Mouse (Mus musculus): Measurements from ENCODE around the gene Dtd1. TPM values are rescaled to one million over a fixed set of nuclear protein-coding genes. Genes with fewer than 3 reads are reported as not detected.

Dtd1 gene
- total RNA-seq, 1 experiment from 2014 or later = 14.8 TPM

DNA sequence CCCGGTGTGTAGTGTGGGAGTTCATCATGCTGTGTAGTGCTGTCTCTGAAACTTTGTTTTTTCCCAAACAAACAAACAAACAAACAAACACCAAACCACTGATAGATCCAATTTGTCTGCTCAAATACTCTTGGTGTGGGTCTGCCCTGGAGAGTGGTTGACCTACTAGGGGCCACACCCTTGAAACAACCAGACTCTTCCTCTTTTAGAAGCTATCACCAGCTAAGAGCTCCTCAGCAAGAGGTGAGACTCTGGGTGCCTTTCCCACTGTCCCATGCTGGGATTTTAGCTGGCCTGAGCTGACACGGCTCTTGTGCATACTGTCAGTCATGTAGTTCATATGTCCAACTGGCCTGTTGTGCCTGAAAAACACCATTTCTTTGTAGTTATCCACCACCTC is 145.6 kb downstream of the Dtd1 start:
- no peak for ATAC-seq (replicated peaks; ENCODE audit: insufficient number of reproducible peaks, low FRiP score, low TSS enrichment, poor library complexity, severe bottlenecking)

DNA sequence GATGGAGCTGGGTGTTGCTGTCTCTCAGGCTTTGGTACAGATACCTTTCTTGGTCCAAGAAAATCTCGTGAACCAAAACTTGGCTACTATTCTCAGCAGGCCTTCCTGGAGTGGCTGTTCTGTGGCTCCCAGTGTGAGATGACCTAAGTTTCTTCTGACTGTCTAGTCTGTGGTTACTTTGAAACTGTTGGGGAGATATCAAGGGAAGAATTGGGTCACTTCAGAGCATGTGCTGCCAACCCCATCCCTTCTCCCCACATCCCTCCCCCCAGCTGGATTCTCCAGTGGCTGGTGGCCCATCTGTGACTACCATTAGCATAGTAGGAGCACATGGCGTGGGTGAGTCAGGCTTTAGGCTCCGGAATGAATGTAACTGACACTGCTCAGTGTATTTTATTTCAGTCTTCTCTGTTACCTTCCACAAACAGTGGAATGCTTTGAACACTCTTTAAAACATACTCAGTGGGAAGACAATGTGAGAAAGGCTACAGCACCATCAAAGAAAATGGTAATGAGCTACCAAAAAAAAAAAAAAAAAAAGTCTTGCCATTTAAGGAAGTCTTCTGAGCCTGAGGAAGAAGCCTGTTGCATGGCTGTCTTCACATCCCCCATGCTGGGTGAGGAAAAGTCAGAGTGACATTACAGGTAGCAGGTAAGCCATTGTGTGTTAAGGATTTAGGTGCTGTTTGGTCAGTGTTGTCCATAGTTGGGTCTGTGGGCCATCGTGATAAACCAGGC is 146.5 kb downstream of the Dtd1 start:
- ATAC-seq (replicated peaks; ENCODE audit: insufficient number of reproducible peaks, low FRiP score, low TSS enrichment, poor library complexity, severe bottlenecking) = no peak

DNA sequence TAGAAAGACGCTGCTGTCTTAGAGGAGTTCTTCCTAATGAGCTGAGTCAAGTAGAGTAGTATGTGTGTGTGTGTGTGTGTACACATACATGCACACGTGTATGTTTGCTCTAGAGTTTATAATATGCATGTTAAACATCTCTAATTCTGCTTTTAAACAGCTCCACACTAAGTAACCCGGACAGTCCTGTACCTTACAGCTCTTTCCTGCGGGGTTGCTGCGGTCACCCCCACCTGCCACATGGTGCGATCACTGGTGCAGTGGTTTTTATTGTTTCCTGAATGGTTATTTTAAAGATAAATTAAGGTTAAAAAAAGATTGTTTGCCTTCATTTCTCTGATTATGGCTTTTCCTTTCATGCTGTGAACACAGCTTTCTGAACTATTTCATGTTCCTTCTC is 153.9 kb downstream of the Dtd1 start:
- no peak for ATAC-seq (replicated peaks; ENCODE audit: insufficient number of reproducible peaks, low FRiP score, low TSS enrichment, poor library complexity, severe bottlenecking)

DNA sequence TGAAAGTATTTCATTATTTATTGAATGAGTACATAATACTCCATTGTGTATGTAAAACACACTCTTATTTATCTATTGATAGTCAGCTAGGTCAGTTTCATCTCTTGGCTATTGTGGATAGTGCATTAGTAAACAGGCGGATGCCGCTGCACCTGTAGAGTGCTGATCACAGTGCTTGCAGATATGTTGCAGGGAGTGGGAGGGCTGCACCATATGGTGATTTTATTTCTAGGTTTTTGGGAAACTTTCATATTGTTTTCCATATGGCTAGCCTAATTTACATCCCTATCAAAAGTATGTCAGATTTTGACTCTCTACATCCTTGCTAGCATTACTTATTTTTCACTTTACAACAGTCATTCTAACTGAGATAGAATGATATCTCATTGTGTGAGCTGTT is 155.3 kb downstream of the Dtd1 start:
- ATAC-seq (replicated peaks; ENCODE audit: insufficient number of reproducible peaks, low FRiP score, low TSS enrichment, poor library complexity, severe bottlenecking) = no peak

DNA sequence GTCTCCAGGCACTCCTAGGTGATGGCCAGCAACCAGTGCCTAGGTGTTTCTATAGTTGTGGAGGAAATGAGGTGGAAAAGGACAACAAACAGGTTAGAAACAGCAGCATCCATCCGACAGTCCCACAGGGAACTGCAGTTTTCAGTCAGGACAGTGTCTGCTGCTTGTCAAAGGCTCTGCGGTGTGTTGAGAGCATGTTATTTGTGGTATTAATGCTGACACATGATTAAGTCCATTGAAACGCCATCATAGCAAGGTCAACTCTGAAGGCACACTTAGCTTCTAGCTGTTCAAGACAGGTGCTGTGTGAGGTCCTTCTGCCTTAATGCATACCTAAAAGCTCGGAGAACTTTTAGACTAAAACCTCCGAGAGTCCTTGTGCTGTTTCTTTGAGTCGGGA is 161.0 kb downstream of the Dtd1 start:
- ATAC-seq (replicated peaks; ENCODE audit: insufficient number of reproducible peaks, low FRiP score, low TSS enrichment, poor library complexity, severe bottlenecking) = no peak

DNA sequence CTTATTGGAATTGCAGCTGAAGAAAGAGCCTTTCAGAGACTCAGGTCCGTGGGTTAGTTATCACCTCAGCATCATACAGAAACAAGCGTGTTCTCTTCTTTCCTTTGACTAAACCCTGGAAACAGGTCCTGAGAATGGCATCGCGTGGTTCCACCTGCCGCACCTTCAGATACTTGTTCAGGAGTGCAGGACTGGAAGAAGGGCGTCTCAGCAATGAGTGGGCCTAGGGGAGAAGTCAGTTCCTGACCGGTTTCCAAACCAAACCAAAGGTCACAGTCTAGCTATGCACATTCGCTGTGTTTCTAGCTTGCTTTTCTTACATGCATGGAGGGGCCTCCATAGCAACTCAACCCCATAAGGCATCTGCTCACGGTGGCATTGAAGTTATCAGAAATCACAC is 164.0 kb downstream of the Dtd1 start:
- no peak for ATAC-seq (replicated peaks; ENCODE audit: insufficient number of reproducible peaks, low FRiP score, low TSS enrichment, poor library complexity, severe bottlenecking)

DNA sequence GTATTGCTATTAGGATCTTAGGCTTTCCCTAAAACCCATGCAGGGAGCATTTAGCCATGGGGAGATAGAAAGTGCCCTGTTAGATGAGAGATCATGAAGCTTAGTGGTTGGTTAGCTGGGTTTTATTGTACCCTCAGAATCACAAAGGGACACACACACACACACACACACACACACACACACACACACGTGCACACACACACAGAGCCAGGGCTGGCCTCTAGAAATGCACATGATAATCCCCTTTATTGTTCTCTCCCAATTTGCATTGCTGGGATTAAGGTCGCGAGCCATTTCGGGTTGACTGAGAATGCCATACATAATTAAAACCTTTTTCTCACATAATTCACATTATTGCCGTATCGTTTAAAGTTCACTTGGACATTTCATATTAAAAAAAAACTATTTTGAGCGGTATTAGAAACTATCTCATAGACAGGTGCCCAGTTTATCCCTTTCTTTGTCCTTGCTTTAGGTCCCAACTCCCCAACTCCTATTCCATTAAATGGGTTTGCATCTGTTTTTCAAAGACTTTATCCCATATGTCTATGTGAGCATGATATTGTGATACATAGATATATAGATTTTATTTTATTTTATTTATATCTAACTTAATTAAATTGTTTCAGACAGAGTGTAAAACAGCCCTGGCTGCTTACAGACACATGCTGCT is 164.6 kb downstream of the Dtd1 start:
- ATAC-seq (replicated peaks; ENCODE audit: insufficient number of reproducible peaks, low FRiP score, low TSS enrichment, poor library complexity, severe bottlenecking) = no peak

DNA sequence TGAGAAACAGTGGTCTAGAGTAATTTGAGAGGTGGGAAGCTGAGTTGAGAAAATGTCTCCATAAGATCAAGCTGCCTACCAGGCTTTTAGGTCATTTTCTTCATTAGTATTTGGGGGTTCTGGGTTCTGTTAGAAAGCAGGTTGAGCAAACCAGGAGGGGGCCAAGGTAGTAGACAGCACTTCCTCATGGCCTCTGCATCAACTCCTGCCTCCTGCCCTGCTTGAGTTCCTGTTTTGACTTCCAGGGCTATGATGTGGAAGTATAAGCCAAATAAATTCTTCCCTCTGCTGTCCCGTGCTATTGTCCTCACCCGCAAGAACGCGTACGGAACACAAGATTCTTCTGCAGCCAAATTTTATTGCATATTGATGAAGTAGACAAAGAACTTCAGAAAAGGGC is 165.5 kb downstream of the Dtd1 start:
- ATAC-seq (replicated peaks; ENCODE audit: insufficient number of reproducible peaks, low FRiP score, low TSS enrichment, poor library complexity, severe bottlenecking) = no peak

DNA sequence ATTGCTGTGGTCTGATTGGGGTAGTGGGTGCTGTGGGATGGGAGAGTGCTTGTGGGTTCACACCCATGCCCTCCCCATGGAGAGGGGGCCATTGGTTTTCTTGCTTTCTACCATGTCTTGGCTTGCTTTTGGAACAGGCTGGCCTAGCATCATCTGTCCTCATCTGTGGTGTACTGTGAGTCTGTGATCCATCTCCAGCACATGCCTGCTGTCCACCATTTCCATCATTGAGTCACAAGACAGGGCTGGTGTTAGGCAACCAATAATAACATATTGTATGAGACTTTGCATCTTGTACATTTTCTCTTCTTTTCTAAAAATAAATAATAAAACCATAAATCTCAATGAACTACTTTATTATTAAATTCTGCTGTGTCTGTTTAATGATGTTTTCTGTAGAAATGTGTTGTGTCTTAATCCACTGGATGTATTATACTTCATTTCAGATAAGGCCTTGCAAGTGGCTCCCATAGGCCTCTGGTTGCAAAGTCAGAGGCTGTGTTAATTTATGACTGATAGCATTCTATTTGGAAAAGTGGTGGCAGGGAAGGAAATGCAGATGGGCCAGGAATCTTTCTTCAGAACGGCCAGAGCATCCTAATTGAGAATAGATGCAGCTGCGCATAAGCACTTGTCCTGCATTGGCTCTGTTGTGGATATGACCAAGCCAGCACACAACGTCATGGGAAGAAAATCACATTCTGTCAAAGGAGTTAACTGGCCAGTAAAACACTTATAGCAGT is 168.8 kb downstream of the Dtd1 start:
- ATAC-seq (replicated peaks; ENCODE audit: insufficient number of reproducible peaks, low FRiP score, low TSS enrichment, poor library complexity, severe bottlenecking) = no peak

DNA sequence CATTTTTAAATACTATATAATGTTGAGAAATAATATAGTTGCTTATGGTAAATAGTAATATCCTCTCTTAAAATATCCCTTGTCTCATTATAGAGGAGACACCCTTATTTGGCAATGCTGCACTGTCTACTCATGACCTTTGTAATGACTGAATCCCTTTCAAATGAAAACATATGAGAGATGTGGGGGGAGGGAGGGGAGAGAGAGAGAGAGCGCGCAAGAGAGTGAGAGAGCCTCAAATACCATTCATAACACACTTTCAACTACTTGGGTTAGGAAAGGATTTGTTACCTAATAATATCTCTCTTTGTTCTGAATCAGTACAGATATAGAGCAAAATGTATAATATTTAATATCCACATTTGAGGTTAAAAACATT is 169.4 kb downstream of the Dtd1 start:
- no peak for ATAC-seq (replicated peaks; ENCODE audit: insufficient number of reproducible peaks, low FRiP score, low TSS enrichment, poor library complexity, severe bottlenecking)

DNA sequence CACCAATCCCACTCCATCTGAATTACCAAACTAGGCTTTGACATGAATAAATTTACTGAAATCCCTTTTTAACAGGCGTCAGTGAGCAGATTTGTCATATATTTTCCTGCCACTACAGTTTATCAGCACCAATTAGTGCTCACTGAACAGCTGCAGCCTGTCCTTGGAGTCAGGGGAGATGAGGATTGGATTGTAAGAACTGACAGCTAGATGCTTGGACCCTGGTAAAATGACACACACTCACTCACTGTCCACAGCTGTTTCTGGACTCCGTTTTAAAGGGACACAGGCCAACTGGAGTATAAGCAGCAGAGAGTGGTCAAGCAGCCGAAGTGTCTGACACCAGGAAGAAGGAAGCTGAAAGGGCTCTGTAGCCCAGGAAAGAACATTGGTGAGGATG is 169.9 kb downstream of the Dtd1 start:
- ATAC-seq (replicated peaks; ENCODE audit: insufficient number of reproducible peaks, low FRiP score, low TSS enrichment, poor library complexity, severe bottlenecking) = no peak

DNA sequence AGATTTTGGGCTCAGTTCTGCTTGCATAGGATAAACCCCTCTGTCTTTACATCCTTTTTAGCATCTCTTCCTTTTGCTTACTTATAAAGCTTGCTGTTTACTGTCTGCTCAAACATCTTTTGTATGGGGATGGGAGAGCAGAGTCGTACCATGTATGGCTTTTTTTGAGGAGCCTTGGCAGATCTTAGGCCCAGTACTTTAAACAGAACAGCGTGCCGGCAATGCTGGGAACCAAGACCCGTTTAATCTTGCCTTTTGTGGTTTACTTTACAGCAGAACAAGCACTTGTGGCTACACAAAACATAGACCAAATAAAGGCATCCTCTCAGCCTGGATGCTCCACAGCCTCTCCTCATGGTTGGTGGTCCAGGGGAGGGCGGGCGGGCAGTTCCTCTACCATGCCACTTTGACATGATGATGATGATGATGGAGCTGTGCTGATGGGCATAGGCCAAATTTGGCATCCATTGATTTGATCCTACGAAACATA is 170.8 kb downstream of the Dtd1 start:
- no peak for ATAC-seq (replicated peaks; ENCODE audit: insufficient number of reproducible peaks, low FRiP score, low TSS enrichment, poor library complexity, severe bottlenecking)

DNA sequence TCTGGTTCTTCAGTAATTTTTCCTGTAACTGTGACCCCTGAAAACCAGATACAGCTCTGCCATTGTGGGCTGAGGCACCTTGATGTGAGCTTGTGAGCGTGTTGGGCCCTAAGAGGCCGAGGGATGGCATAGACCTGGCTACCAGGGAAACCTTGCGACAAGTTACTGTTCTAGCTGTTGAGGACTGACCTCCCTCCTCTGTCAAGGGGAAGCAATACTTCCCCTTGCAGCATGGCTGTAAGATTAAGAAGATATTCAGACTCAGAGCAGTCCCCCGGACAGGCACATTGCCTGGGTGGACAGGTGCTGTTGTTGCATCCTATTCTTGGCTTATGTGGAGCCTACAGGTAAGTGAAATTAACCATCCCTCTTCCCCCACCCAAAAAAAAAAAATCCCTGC is 172.1 kb downstream of the Dtd1 start:
- ATAC-seq (replicated peaks; ENCODE audit: insufficient number of reproducible peaks, low FRiP score, low TSS enrichment, poor library complexity, severe bottlenecking) = no peak

DNA sequence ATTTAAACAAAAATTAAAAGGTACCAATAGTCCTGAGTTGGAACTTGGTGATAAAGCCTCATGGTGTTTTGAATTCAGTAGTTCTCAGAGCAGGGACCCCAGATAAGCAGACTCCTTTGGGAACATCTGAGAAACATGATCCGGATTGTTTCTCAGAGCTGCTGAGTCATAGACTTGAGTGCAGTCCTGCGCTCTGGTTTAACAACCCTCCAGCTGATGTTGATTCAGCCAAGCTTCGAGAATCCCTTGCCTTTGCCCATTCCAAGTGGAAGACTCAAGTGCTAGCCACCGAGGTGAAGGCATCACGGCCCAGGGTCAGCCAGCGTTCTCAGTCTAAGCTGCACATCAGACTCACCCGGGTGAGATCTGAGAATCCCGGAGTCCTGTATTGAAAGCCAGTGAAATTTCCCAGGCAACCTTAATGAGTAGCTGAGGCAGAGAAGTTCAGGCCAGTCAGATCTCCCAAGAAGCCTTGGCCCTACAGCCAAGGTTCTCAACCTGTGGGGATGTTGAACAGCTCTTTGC is 175.0 kb downstream of the Dtd1 start:
- ATAC-seq (replicated peaks; ENCODE audit: insufficient number of reproducible peaks, low FRiP score, low TSS enrichment, poor library complexity, severe bottlenecking) = no peak

DNA sequence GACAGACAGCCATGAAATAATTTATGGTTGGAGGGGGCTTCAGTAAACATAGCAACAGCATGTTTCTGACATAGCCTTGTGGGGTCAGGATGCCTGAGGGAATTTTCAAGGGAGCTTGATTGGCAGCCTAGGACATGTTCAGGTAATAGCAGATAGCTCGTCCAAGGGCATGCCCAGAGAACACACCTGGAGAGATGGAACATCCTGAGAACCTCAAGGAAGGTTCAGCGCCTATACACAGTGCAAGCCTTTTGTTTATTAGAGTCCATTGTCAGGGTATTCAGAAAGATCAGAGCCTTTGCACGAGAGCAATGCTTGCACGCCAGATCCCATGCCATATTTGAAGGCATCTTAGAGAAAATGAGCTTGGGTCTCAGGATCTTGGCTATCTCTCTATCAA is 175.9 kb downstream of the Dtd1 start:
- no peak for ATAC-seq (replicated peaks; ENCODE audit: insufficient number of reproducible peaks, low FRiP score, low TSS enrichment, poor library complexity, severe bottlenecking)

DNA sequence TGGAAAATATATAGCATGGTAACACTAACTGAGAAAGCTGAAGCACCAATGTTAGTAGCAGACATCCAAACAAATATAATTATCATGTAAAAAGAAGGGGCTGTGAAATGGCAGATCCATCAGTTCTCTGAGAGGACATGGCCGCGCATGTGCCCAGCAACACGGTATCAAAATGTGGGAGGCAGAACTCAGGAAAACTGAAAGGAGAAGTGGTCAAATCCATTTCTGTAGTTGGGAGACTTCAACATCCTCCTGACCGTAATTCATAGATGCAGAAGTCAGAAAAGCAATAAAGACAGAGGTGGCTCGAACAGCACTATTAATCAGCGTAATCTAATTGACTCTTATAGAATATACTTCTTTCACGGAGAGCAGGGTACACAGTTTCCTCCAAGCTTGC is 179.6 kb downstream of the Dtd1 start:
- ATAC-seq (replicated peaks; ENCODE audit: insufficient number of reproducible peaks, low FRiP score, low TSS enrichment, poor library complexity, severe bottlenecking) = no peak

DNA sequence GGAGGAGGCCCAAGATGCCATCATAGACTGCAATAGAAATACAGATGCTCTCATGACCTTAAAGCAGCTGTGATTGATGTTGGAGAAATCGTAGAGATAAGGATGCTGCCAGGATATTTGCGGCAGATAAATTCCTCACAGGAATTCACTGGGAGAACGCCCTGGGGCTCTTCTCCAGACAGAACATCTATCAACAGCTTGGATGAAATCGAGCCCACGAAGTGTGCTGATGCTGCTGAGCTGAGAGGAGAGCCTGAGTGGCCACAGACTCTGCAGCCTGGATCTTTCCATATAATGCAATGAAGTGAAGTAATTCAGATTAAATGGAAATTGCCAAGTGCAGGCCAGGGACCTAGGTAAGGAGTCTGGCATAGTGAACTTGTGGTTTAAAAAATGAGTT is 181.0 kb downstream of the Dtd1 start:
- ATAC-seq (replicated peaks; ENCODE audit: insufficient number of reproducible peaks, low FRiP score, low TSS enrichment, poor library complexity, severe bottlenecking) = no peak

DNA sequence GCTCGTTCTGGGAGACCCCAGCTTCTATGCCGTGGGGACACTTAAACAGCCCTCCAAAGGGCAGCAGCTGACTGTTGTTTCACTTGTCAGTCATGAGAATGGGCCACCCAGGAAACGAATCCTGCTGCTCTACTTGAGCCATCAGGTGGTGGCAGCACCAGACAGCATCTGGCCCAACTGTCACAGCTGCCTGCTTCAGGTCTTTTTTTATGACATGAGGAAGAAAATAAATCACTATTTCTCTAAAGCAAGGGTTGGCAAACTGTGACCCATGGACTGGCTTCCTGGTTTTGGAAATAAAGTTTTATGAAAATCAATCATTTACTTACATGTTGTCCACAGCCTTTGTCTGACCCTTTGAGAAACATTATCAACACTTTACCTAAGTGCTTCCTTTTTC is 182.2 kb downstream of the Dtd1 start:
- no peak for ATAC-seq (replicated peaks; ENCODE audit: insufficient number of reproducible peaks, low FRiP score, low TSS enrichment, poor library complexity, severe bottlenecking)

DNA sequence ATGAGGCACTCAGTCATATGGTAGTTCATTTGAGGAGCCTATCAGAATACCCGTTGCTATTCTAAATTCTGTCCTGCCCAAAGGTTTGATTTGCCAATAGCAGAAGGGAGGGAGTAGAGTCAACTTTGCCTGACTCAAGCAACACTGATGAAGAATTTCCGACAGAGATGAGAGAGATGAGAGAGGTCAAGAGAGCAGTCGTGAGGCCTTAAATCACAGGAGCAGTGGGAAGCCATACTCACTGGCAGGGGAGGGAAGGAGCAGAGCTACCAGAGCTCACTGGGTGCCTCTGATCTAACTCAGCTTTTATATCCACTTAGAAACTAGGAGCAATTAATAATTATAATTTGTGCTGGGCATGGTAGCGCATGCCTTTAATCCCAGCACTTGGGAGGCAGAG is 182.8 kb downstream of the Dtd1 start:
- ATAC-seq (replicated peaks; ENCODE audit: insufficient number of reproducible peaks, low FRiP score, low TSS enrichment, poor library complexity, severe bottlenecking) = no peak

DNA sequence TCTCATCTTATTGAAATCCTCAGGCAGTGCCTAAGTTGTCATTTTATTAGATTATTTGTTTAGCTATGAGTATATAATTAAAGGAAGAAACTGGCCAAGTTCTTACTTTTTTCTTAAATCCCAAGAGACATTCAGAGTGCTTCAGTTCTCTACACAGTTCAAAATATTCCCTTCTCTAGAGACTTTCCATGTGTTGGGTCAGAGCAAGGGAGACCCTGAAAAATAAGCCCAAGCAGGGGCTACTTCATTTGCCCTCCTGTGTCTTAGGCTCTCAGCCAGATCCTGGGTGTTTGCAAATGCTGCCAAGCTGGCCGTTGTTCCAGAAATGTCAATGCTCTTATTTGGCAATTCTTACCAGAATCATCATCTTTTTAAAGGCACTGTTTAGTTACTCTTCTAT is 183.5 kb downstream of the Dtd1 start:
- no peak for ATAC-seq (replicated peaks; ENCODE audit: insufficient number of reproducible peaks, low FRiP score, low TSS enrichment, poor library complexity, severe bottlenecking)

All from monocyte, adult 5-6 weeks (primary cell).